Mouse (Mus musculus) gastrocnemius, postnatal 14 days (tissue): Measurements from ENCODE around the gene Snx29. TPM values are rescaled to one million over a fixed set of nuclear protein-coding genes. Genes with fewer than 3 reads are reported as not detected.
"Not testable (repeated sequence)": the region's sequence is repeated elsewhere in the genome, so short reads cannot be mapped to it uniquely, and the experiment has no call there.

Experiments used
- DNase-seq: peaks from one replicate; pipeline ENCODE4 v3.0.0; 2021; ENCODE audit warnings: mixed read lengths
- intact Hi-C: fragments of 180-260 bp; cut with DNase I; formaldehyde crosslinking; loops from one replicate; pipeline ENCODE4 v1.15.1; 2025; ENCODE audit warnings: low total_unique reads
- total RNA-seq, 2 experiments: library from RNA; stranded (reverse); gene quantifications; 2 replicates each; pipeline ENCODE4 v1.2.3; 2021

Snx29 gene
- total RNA-seq, 2 experiments from 2014 or later: 8.4 to 9.5 TPM

- DNase-seq: no peak
- intact Hi-C loops: no loop called here
Observed at GRCm38 (mm10) chr16:11510416-11510815, 187.7 kb downstream of the Snx29 start.

GRCm38 (mm10) chr16:11510854-11511253, 188.1 kb downstream of the Snx29 start:
- intact Hi-C loops: no loop called here
- no peak for DNase-seq

GRCm38 (mm10) chr16:11511696-11512095, 189.0 kb downstream of the Snx29 start:
- intact Hi-C loops, DNase-seq: not testable (repeated sequence)

- DNase-seq: no peak
- intact Hi-C loops: no loop called here
Observed at GRCm38 (mm10) chr16:11516681-11517080, 194.0 kb downstream of the Snx29 start.

- intact Hi-C loops: no loop called here
- DNase-seq: no peak
Observed at GRCm38 (mm10) chr16:11517385-11517784, 194.7 kb downstream of the Snx29 start.

- DNase-seq: no peak
- intact Hi-C loops: no loop called here
Observed at GRCm38 (mm10) chr16:11518803-11519498, 196.2 kb downstream of the Snx29 start.

- intact Hi-C loops: no loop called here
- no peak for DNase-seq
Observed at GRCm38 (mm10) chr16:11526104-11526786, 203.5 kb downstream of the Snx29 start.

GRCm38 (mm10) chr16:11526996-11527395, 204.3 kb downstream of the Snx29 start:
- peak; percentile 42 for DNase-seq
- intact Hi-C loops: no loop called here

- DNase-seq: peak; percentile 42
- intact Hi-C loops: no loop called here
Observed at GRCm38 (mm10) chr16:11530466-11531194, 207.9 kb downstream of the Snx29 start.

- intact Hi-C loops: no loop called here
- no peak for DNase-seq
Observed at GRCm38 (mm10) chr16:11531441-11531840, 208.7 kb downstream of the Snx29 start.

GRCm38 (mm10) chr16:11532592-11532991, 209.9 kb downstream of the Snx29 start:
- peak; percentile 89 for DNase-seq
- intact Hi-C loops: no loop called here

GRCm38 (mm10) chr16:11533441-11533840, 210.7 kb downstream of the Snx29 start:
- intact Hi-C loops: no loop called here
- DNase-seq: no peak

GRCm38 (mm10) chr16:11537663-11538062, 215.0 kb downstream of the Snx29 start:
- no peak for DNase-seq
- intact Hi-C loops: no loop called here

GRCm38 (mm10) chr16:11538191-11538590, 215.5 kb downstream of the Snx29 start:
- intact Hi-C loops: no loop called here
- no peak for DNase-seq

- DNase-seq: no peak
- intact Hi-C loops: no loop called here
Observed at GRCm38 (mm10) chr16:11540961-11541360, 218.3 kb downstream of the Snx29 start.

GRCm38 (mm10) chr16:11541769-11542168, 219.1 kb downstream of the Snx29 start:
- DNase-seq: no peak
- intact Hi-C loops: no loop called here

- intact Hi-C loops: no loop called here
- no peak for DNase-seq
Observed at GRCm38 (mm10) chr16:11550043-11550725, 227.5 kb downstream of the Snx29 start.

GRCm38 (mm10) chr16:11561714-11562113, 239.0 kb downstream of the Snx29 start:
- intact Hi-C loops: no loop called here
- no peak for DNase-seq

GRCm38 (mm10) chr16:11563846-11564245, 241.1 kb downstream of the Snx29 start:
- DNase-seq: no peak
- intact Hi-C loops: no loop called here

- intact Hi-C loops: no loop called here
- DNase-seq: no peak
Observed at GRCm38 (mm10) chr16:11565126-11565525, 242.4 kb downstream of the Snx29 start.
